Mouse (Mus musculus) ovary, postnatal 10 days (tissue): ENCODE measurements around the gene Exosc9.
A peak's percentile ranks its signal among the peaks of the same experiment; 100 is the strongest.
"Not testable (repeated sequence)": the region's sequence is repeated elsewhere in the genome, so short reads cannot be mapped to it uniquely, and the experiment has no call there.

Experiments
- DNase-seq: peaks from one replicate; pipeline ENCODE4 v3.0.0; 2022; ENCODE audit warnings: low spot score

The Exosc9 gene

DNA sequence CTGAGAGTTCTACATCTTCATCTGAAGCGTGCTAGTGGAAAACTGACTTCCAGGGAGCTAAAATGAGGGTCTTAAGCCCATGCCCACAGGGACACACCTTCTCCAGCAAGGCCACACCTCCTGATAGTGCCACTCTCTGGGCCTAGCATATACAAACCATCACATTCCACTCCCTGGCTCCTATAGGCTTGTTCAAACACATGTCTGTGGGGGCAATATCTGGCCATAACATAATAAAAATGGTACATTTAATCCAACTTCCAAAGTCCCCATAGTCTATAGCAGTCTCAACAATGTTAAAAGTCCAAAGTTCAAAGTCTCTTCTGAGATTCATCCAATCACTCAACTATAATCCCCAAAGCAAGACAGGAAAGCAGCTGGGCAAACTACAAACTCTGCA lies 5.2 kb downstream of the Exosc9 start:
- no peak for DNase-seq

DNA sequence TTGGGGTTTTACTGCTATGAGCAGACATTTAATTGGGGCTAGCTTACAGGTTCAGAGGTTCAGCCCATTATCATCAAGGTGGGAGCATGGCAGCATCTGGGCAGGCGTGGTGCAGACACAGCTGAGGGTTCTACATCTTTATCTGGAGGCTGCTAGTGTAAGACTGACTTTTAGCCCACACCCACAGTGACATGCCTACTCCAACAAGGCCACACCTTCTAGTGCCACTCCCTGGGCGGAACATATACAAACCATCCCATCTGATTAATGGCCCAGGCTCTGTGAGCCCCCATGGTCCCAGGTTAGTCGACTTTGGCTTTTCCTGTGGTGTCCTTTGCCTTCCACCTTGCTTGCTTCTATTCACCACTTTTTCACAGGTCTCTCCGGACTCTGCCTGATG lies 7.2 kb downstream of the Exosc9 start:
- no peak for DNase-seq

DNA sequence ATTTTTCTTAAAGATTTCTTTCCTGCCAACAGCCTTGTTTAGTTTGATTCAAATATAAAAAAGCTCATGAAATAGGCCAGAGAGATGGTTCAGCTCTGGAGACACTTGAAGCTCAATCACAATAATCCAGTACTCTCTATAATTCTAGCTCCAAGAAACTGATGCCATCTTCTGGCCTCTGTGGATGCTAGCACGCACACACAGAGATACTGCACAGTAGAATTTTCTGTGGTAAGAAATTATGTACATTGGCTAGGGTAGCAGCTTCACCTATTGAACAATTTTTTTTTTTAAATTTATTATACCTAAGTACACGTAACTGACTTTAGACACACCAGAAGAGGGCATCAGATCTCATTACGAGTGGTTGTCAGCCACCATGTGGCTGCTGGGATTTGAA lies 11.3 kb downstream of the Exosc9 start:
- DNase-seq = no peak

DNA sequence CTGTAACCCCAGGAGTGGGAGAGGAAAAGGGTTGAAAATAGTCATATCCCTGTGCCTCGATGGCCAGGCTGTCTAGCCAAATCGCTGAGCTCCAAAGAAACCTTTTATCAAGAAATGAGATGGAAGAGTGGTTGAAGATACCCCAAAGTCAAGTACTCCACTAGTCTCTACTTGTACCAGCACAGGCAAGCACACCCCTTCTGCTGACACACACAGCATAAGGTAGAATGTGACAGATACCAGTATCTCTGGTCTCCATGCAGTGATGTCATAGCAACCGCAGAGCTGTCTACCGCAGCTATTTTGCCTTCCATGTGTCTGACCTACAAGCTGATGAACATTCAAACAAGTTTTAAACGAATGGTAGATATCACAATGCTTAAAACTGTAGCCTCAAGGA lies 17.4 kb downstream of the Exosc9 start:
- DNase-seq = no peak

DNA sequence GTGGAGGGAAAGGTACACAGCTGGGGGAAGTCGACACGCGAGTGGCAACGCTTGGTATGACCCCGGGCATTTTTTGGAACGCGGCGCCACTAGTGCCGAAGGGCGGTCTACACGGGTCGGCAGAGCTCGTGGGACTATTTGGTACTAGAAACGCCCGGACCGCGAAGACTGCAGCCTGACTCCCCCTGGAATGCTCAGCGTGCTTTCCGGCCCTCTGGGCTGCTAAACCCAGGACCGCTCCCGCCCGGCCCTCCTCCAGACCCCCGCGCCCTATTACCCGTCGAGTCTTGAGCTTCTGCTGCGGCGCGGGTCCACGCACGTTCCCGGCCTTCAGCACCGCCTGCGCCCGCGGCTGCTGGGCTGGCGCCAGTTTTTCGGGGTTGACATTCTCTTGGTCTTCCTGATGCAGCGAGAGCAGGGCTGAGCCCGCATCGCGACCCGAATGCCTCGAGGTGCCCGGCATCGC lies 19.0 kb downstream of the Exosc9 start:
- peak; percentile 15 for DNase-seq

DNA sequence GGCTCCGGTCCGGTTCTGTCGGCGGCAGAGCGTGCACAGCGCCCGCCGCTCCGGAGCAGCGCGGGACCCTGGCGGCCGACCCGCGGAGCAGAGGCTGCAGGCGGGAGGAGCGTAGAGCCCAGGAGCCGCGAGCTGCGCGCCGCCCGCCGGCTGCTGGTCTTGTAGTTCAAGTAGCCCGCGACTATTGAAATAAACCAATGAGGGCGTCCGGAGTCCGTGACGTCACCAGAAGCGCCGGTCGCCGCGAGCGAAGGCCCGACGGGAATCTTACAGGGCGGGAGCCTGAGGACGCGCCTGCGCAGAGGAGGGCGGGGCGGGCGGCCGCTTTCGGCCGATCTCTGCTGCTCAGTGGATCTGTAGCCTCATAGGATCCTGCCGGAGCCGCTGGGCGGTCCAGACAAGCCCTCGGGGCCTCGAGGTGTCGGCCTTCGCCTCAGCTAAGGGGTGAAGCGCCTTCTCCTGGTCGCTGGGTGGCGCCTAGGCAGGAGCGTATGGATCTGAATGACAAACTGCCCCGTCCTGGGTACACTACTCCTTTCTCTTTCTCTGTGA lies 19.5 kb downstream of the Exosc9 start, which contains the start of gene Ccna2:
Ccna2 (minus strand) TSS at position 324 of the 552 bp plus-strand sequence.
- DNase-seq = peak; percentile 98

DNA sequence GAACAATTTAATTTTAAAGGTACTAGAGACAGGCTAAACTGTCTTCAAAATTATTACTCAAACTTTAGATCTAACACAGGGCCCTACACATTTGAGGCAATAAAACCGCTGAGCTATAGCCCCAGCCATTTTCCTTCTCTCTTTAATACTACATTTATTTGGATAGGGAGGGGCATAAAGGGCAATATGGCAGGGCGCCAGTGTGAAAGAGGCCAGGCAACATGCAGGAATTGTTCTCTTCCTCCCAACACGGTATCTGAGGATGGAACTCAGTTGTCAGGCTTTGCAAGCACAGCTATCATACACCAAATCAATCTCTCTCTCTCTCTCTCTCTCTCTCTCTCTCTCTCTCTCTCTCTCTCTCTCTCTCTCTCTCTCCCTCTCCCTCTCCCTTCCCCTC lies 46.4 kb downstream of the Exosc9 start:
- no peak for DNase-seq

DNA sequence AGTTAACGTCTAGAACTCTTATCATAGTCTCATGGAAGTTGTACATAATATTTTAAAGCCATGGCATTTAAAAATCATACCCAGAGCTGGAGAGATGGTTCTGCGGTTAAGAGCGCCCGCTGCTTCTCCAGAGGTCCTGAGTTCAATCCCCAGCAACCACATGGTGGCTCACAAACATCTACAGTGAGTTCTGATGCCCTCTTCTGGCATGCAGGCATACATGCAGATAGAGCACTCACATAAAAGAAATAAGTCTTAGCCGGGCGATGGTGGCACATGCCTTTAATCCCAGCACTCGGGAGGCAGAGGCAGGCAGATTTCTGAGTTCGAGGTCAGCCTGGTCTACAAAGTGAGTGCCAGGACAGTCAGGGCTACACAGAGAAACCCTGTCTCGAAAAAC lies 47.4 kb downstream of the Exosc9 start:
- DNase-seq = not testable (repeated sequence)

DNA sequence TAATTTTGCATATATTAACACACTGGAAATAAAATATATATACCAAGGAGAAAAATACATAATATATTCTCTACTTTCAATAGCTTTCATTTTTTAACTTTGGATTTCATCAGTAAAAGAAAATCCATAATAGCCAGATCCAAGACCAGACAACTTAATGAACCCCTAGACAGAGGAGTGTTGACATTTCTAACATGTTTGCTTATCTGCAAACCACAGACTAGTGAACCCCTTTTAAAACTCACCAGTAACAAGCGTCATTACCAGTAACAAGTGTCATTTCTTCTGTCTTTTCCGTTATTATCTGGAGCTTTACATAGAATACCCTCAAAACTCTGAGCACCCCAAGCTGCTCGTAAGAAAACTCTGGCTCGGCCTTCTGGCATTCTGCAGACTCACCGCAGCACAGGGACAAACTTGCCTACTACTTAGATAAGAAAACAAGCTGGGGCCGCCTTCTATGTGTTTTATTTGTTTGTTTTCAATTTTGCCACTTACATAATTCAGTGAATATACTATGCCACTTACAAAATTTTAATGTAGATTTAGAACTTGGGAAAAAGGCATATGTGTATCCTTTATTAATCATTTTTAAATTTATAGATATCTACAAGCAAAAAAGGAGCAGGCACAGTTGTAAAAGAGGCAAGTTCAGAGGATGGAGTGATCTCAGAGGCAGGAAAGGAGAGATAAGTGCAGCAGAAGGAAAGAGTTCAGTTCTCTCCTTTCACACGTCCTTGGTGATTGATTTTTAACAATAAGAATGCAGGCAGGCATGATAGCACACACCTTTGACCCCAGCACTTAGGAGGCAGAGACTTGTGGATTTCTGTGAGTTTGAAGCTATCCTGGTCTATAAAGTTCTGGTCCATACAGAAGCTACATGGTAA lies 53.7 kb downstream of the Exosc9 start:
- DNase-seq = no peak

DNA sequence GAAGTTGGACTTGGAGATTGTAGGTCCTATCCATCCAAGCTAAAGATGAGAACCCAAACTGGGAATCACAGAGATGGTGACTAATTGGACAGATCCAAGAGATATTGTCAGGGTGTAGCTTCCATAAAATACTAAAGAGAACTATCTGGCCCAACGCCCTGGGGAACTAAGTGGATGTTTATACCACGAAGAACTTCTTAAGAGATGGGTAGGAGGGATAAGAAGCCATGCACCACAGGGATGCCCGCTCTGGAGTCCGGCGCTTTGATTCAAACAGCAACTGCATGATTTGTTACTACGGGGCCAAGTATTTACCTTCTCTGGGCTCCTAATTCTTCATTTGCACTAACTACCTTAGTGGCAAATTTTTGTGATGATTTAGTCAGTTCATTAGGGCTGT lies 60.3 kb downstream of the Exosc9 start:
- DNase-seq = no peak

DNA sequence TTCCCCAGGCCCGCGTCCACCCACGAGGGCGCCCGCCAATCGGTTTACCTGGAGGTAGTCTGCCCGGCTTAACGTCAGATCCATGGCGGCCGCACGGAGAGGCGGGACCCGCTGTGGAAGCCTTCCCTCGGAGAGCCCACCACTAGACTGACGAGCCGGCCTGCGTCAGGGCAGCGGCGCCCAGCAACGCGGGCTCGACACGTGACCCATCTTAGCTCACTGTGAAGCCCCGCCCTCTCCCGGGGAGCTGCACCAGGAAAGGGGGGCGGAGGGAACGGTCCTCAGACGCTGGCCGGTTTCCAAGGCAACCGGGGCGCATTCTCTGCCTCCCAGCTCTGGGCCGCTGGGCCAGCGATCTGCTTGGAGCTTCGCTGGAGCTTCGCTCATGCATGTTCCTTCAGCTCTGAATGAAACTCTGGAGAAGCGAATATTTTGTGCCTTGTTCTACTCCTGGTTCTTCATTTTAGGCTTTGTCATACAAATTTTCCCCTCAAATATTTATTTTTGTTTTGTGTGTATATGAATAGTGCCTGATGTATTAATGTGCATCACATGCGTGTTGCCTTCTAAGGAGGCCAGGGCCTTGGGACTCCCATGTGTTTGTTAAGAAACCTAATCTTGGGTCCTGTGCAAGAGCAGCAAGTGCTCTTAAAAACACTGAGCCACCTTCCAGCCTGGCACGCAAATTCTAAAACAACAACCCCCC lies 60.9 kb downstream of the Exosc9 start, which contains the start of gene Bbs7:
Bbs7 (minus strand) TSS at position 276 of the 706 bp plus-strand sequence.
- DNase-seq = peak; percentile 72

DNA sequence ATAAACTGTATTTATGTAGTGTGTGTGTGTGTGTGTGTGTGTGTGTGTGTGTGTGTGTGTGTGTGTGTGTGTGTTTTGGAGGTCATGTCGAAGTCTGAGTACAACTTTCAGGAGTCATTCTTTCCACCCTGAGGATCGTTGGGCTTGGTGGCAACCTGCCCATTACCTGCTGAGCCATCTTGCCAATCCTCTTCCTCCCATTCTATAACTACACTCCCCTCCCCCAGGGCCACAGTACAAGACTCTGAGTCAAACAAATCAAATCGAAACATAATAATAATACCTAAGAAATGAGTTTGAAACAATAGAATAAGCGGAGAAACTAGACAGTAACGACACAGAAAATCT lies 61.5 kb downstream of the Exosc9 start:
- no peak for DNase-seq
